In genomic region chrX:8117264-8117663, GRCm38 (mm10) we compare ENCODE assay signal across 28 mouse cellular contexts. TPM values are rescaled to one million over a fixed set of nuclear protein-coding genes. Genes with fewer than 3 reads are reported as not detected.
"Had no signal": no experiment of that assay in that cellular context is flagged by ENCODE, and none has a peak within 500 bp of the region (broad histone marks: within the 10 kb centered on the region; RNA-seq: fewer than 3 reads in every experiment).

No protein-coding gene starts in this region.

- H3K9ac ChIP-seq: embryonic facial prominence, embryonic 12.5 days; embryonic facial prominence, embryonic 13.5 days; embryonic facial prominence, embryonic 15.5 days; forebrain, embryonic 12.5 days; forebrain, embryonic 13.5 days; forebrain, embryonic 15.5 days; forebrain, postnatal 0 days had no signal

- H3K9me3 ChIP-seq: embryonic facial prominence, embryonic 12.5 days; embryonic facial prominence, embryonic 13.5 days; embryonic facial prominence, embryonic 15.5 days; forebrain, embryonic 10.5 days; forebrain, embryonic 12.5 days; forebrain, embryonic 15.5 days had no signal

- H3K27ac ChIP-seq: embryonic facial prominence, embryonic 10.5 days; embryonic facial prominence, embryonic 12.5 days; embryonic facial prominence, embryonic 13.5 days; embryonic facial prominence, embryonic 15.5 days; forebrain, embryonic 10.5 days; forebrain, embryonic 12.5 days; forebrain, embryonic 13.5 days; forebrain, embryonic 15.5 days; gastrocnemius, adult 2 months; heart, adult 2 months had no signal

- ATAC-seq: forebrain, embryonic 13.5 days; forebrain, embryonic 14.5 days; forebrain, embryonic 15.5 days; forebrain, embryonic 16.5 days; forebrain, postnatal 0 days had no signal

- H3K4me1 ChIP-seq: embryonic facial prominence, embryonic 10.5 days; embryonic facial prominence, embryonic 12.5 days; embryonic facial prominence, embryonic 13.5 days; embryonic facial prominence, embryonic 15.5 days; forebrain, embryonic 10.5 days; forebrain, embryonic 12.5 days; forebrain, embryonic 13.5 days; forebrain, embryonic 15.5 days had no signal

- H3K27me3 ChIP-seq: embryonic facial prominence, embryonic 12.5 days; embryonic facial prominence, embryonic 13.5 days; embryonic facial prominence, embryonic 15.5 days; forebrain, embryonic 12.5 days; forebrain, embryonic 13.5 days; forebrain, embryonic 15.5 days had no signal

- DNase-seq: cerebellum, adult 8-10 months; cerebellum, adult 9-10 months; cerebellum, adult 9-11 months; cerebellum, postnatal 10 days; cerebellum, postnatal 14 days; cerebellum, postnatal 25 days; cerebellum, postnatal 36 days; embryo, embryonic 11 days; forebrain, postnatal 0 days; gastrocnemius, adult 2 months; gastrocnemius, postnatal 10 days; gastrocnemius, postnatal 14 days; gastrocnemius, postnatal 25 days; gastrocnemius, postnatal 36 days; heart, adult 11 months; heart, adult 18-20 months; heart, adult 2 months had no signal

- H3K36me3 ChIP-seq: embryonic facial prominence, embryonic 10.5 days; embryonic facial prominence, embryonic 12.5 days; embryonic facial prominence, embryonic 13.5 days; embryonic facial prominence, embryonic 15.5 days; forebrain, embryonic 10.5 days; forebrain, embryonic 12.5 days; forebrain, embryonic 15.5 days had no signal

- H3K4me3 ChIP-seq: embryonic facial prominence, embryonic 10.5 days; embryonic facial prominence, embryonic 12.5 days; embryonic facial prominence, embryonic 13.5 days; embryonic facial prominence, embryonic 15.5 days; erythroblast, embryonic 14.5 days; forebrain, embryonic 10.5 days; forebrain, embryonic 12.5 days; forebrain, embryonic 13.5 days; forebrain, embryonic 15.5 days; gastrocnemius, adult 2 months; heart, adult 2 months had no signal

RNA-seq across cellular contexts. Expression of gene Was, which starts 27.0 kb away (rescaled TPM):
- polyA plus RNA-seq: forebrain, embryonic 13.5 days; forebrain, embryonic 15.5 days; forebrain, embryonic 16.5 days had no signal
